Mouse (Mus musculus) right cerebral cortex, postnatal 4 days (tissue): ENCODE measurements around the gene Ppp4r3a.
"Not testable (repeated sequence)": the region's sequence is repeated elsewhere in the genome, so short reads cannot be mapped to it uniquely, and the experiment has no call there.

ENCODE experiments used
- DNase-seq: peaks from one replicate; pipeline ENCODE4 v3.0.0-alpha.2; 2022

The Ppp4r3a gene

GRCm38 (mm10) chr12:101083076-101083838, at the start of gene Ppp4r3a:
Ppp4r3a (minus strand) TSS chr12:101083702.
- peak; percentile 96 for DNase-seq

GRCm38 (mm10) chr12:101123013-101123412, 39.5 kb upstream of the Ppp4r3a start:
- peak; percentile 12 for DNase-seq

- DNase-seq = not testable (repeated sequence)
These were observed 38.6 kb upstream of the Ppp4r3a start for GRCm38 (mm10) chr12:101122066-101122465.

- not testable (repeated sequence) for DNase-seq
These were observed 26.5 kb upstream of the Ppp4r3a start for GRCm38 (mm10) chr12:101109794-101110585.

- DNase-seq = no peak
These were observed 24.2 kb upstream of the Ppp4r3a start for GRCm38 (mm10) chr12:101107722-101108121.

- no peak for DNase-seq
These were observed 22.1 kb upstream of the Ppp4r3a start for GRCm38 (mm10) chr12:101105571-101105970.

GRCm38 (mm10) chr12:101102648-101103047, 19.1 kb upstream of the Ppp4r3a start:
- DNase-seq = peak; percentile 20

- not testable (repeated sequence) for DNase-seq
These were observed 10.2 kb upstream of the Ppp4r3a start for GRCm38 (mm10) chr12:101093678-101094077.

- DNase-seq = no peak
These were observed 6.5 kb upstream of the Ppp4r3a start for GRCm38 (mm10) chr12:101089955-101090354.

- DNase-seq = no peak
These were observed 3.9 kb upstream of the Ppp4r3a start for GRCm38 (mm10) chr12:101087406-101087805.

GRCm38 (mm10) chr12:101084881-101085666, 1.6 kb upstream of the Ppp4r3a start:
- no peak for DNase-seq

- no peak for DNase-seq
These were observed 735 bp upstream of the Ppp4r3a start for GRCm38 (mm10) chr12:101084237-101084636.

- no peak for DNase-seq
These were observed 315 bp upstream of the Ppp4r3a start for GRCm38 (mm10) chr12:101083839-101084195.

GRCm38 (mm10) chr12:101082296-101083075, 1.0 kb downstream of the Ppp4r3a start:
- no peak for DNase-seq

GRCm38 (mm10) chr12:101077955-101078354, 5.5 kb downstream of the Ppp4r3a start:
- DNase-seq = no peak

GRCm38 (mm10) chr12:101075433-101075832, 8.1 kb downstream of the Ppp4r3a start:
- no peak for DNase-seq

GRCm38 (mm10) chr12:101074821-101075429, 8.6 kb downstream of the Ppp4r3a start:
- no peak for DNase-seq

- DNase-seq = no peak
These were observed 13.7 kb downstream of the Ppp4r3a start for GRCm38 (mm10) chr12:101069813-101070212.

GRCm38 (mm10) chr12:101066329-101066728, 17.2 kb downstream of the Ppp4r3a start:
- no peak for DNase-seq

GRCm38 (mm10) chr12:101039956-101040355, 43.5 kb downstream of the Ppp4r3a start:
- DNase-seq = no peak

- DNase-seq = peak; percentile 85
These were observed 54.4 kb downstream of the Ppp4r3a start, which contains the start of gene Ccdc88c for GRCm38 (mm10) chr12:101028954-101029731. Ccdc88c (minus strand) TSS chr12:101029056.
